Mouse (Mus musculus) hindbrain, embryonic 14.5 days (tissue): ENCODE data around the gene Cul1. TPM values are rescaled to one million over a fixed set of nuclear protein-coding genes. Genes with fewer than 3 reads are reported as not detected.
"Not testable (repeated sequence)": the region's sequence is repeated elsewhere in the genome, so short reads cannot be mapped to it uniquely, and the experiment has no call there.

ENCODE experiments used
- ATAC-seq: fragments of 200-750 bp; cut with Nextera tagmentation; 2 replicates; pipeline ENCODE4 v1.8.0; 2017; ENCODE audit warnings: moderate number of reproducible peaks, mild to moderate bottlenecking, moderate TSS enrichment, moderate library complexity; ENCODE audit not compliant: low FRiP score
- DNase-seq: peaks from one replicate; pipeline ENCODE4 v3.0.0-alpha.2; 2015; ENCODE audit warnings: low spot score
- H3K27ac ChIP-seq: fragments of 300-500 bp; sonication (generic); 2 replicates; pipeline ENCODE4 v1.5.1; 2014; ENCODE audit warnings: mild to moderate bottlenecking, moderate library complexity
- H3K27me3 ChIP-seq: fragments of 300-500 bp; sonication (generic); 2 replicates; pipeline ENCODE4 v1.6.1; 2014; ENCODE audit warnings: mild to moderate bottlenecking, low read length, mixed read lengths; ENCODE audit not compliant: control insufficient read depth, insufficient read depth
- H3K36me3 ChIP-seq: fragments of 300-500 bp; sonication (generic); replicated peaks from 2 replicates; pipeline ENCODE4 v1.6.1; 2014; ENCODE audit not compliant: control insufficient read depth, insufficient read depth
- H3K4me1 ChIP-seq: fragments of 300-500 bp; sonication (generic); replicated peaks from 2 replicates; pipeline ENCODE4 v1.6.1; 2014; ENCODE audit warnings: antibody characterized with exemption, low read length, mixed read lengths; ENCODE audit not compliant: control insufficient read depth, insufficient read depth
- H3K4me2 ChIP-seq: fragments of 300-500 bp; sonication (generic); replicated peaks from 2 replicates; pipeline ENCODE4 v1.6.1; 2014; ENCODE audit warnings: mild to moderate bottlenecking, moderate library complexity
- H3K4me3 ChIP-seq: fragments of 300-500 bp; sonication (generic); replicated peaks from 2 replicates; pipeline ENCODE4 v1.5.1; 2014; ENCODE audit warnings: mild to moderate bottlenecking, low read length
- H3K9ac ChIP-seq: fragments of 300-500 bp; sonication (generic); 2 replicates; pipeline ENCODE4 v1.6.1; 2014
- H3K9me3 ChIP-seq: fragments of 300-500 bp; sonication (generic); 2 replicates; pipeline ENCODE4 v1.6.1; 2016; ENCODE audit warnings: low read length; ENCODE audit not compliant: control insufficient read depth
- WGBS: fragments of 180-500 bp; shearing (Covaris S2); extraction: QIAGEN DNeasy Blood & Tissue Kit; methylation state at CpG from one replicate; pipeline ENCODE4 v1.1.7; 2014; 5-methylcytosine and 5-hydroxymethylcytosine counted together
- polyA plus RNA-seq: library from polyadenylated mRNA; unstranded; fragments of >200 nt; fragmentation: Nextera tagmentation; extraction: Ambion mirVana; gene quantifications from 2 replicates; pipeline ENCODE4 v1.2.1, GENCODE M21; 2014

Cul1 gene
- polyA plus RNA-seq, 1 experiment from 2014 or later: 127 TPM

DNA sequence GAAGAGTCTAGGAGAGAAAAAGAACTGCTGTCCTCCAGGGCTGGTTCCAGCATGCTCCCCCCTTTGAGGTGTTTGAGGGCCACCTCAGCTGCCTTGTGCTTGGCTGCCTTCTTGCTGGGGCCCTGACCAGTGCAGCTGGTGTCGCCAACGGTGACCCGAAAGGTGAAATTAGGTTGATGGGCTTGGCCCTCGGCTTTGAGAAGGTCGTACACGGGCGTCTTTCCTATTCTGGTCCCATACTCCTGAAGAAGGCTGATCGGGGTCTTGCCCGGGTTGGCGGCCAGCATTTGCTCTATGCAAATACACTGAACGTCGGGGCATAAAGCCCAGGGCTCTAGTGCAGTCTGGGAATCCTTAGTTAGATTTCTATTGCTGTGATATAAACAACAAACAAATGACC, 20.4 kb upstream of the Cul1 start:
- not testable (repeated sequence) for DNase-seq, ATAC-seq, H3K9ac ChIP-seq, H3K27me3 ChIP-seq, H3K27ac ChIP-seq, H3K36me3 ChIP-seq, H3K4me2 ChIP-seq, H3K4me1 ChIP-seq, H3K4me3 ChIP-seq, H3K9me3 ChIP-seq
- 93% methylated on average over 8 of the region's 12 CpGs for WGBS

DNA sequence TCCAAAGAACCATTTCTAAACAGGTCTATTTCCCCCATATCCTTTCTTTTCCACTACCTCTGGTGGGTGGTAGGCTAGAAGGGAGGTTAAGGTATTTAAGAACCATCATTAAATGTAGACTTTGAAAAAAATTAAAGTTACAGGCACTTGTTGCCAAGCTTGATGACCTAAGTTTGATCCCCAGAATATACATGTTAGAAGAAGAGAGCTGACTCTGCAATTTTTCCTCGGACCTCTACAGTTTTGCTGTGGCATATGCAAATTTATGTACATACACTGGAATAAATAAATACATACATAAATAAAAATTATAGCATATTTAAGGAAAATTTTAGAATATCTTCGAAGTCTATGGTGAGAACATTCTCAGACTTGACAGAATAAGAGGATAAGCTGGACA, 13.1 kb upstream of the Cul1 start:
- no peak overlapping the region for H3K27ac ChIP-seq
- H3K27me3 ChIP-seq: no peaks in the 10 kb centered on the region
- DNase-seq (no peak), ATAC-seq (no peak)
- no peak overlapping the region for H3K4me2 ChIP-seq
- no peaks in the 10 kb centered on the region for H3K36me3 ChIP-seq
- H3K9ac ChIP-seq: no peak overlapping the region
- H3K4me3 ChIP-seq: no peak overlapping the region
- no peaks in the 10 kb centered on the region for H3K4me1 ChIP-seq
- WGBS: 85% methylated on average over 2 of the region's 2 CpGs
- H3K9me3 ChIP-seq: no peaks in the 10 kb centered on the region

DNA sequence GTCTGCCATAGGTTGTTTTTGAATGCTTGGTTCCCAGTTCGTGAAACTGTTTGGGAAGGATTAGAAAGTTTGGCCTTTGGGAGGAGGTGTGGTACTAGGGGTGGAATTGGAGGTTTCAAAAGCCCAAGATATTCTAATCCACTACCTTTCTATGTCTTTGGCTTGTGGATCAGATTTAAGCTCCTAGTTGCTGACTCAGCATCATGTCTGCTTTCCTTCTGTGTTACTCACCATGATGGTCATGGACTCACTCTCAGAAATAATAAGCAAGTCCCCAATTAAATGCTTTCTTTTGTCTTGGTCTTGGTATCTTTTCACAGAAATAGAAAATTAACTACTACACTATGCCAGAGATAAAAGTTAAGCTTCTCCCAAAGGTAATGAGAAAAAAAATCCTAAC, 5.5 kb upstream of the Cul1 start:
- Histone ChIP-seq H3K9me3 (no peaks in the 10 kb centered on the region), H3K27ac (no peak overlapping the region), H3K4me1 (no peaks in the 10 kb centered on the region), H3K4me2 (no peak overlapping the region), H3K9ac (no peak overlapping the region), H3K27me3 (no peaks in the 10 kb centered on the region), H3K36me3 (no peaks in the 10 kb centered on the region), H3K4me3 (no peak overlapping the region)
- DNase-seq (no peak), ATAC-seq (no peak)
- WGBS: 97% methylated on average over 1 of the region's 1 CpGs

DNA sequence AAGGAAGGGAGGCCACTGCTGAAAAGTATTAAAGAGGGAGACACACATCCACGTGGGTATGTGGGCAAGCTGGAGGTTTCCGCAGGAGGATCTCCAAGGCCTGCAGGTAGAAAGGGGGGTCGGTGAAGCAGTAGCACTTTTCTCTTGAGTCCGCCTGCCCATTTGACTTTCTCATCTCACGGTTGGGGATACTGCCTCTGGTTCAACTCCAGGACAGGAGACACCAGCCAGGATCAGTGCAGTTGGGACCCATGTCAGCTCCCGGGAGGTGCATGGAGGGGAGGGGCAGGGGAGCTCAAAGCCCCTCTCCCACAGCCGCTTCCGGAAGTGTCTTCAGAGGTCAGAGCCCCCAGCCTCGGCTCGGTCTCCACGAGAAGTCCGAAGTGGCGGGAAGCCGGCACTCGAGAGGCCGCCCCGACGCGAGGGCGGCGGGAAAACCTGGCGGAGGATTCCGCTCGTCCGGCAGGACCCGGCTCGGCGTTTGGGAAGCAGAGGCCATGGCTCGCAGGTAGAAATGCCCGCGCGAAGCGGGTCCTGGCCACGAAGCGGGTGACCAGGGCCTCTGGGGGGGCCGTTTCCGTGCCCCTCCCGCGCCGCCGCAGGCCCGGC, 428 bp downstream of the Cul1 start:
- no peaks in the 10 kb centered on the region for H3K36me3 ChIP-seq
- H3K4me3 ChIP-seq: peak overlapping the region; percentile 97
- peak overlapping the region; percentile 97 for H3K27ac ChIP-seq
- under 1% methylated on average over 40 of the region's 42 CpGs for WGBS
- DNase-seq (peak; percentile 59), ATAC-seq (peak; percentile 63)
- peak overlapping the region; percentile 85 for H3K4me2 ChIP-seq
- H3K9me3 ChIP-seq: no peaks in the 10 kb centered on the region
- peaks cover 19% of the 10 kb centered on the region for H3K4me1 ChIP-seq
- H3K9ac ChIP-seq: peak overlapping the region; percentile 96
- H3K27me3 ChIP-seq: no peaks in the 10 kb centered on the region

DNA sequence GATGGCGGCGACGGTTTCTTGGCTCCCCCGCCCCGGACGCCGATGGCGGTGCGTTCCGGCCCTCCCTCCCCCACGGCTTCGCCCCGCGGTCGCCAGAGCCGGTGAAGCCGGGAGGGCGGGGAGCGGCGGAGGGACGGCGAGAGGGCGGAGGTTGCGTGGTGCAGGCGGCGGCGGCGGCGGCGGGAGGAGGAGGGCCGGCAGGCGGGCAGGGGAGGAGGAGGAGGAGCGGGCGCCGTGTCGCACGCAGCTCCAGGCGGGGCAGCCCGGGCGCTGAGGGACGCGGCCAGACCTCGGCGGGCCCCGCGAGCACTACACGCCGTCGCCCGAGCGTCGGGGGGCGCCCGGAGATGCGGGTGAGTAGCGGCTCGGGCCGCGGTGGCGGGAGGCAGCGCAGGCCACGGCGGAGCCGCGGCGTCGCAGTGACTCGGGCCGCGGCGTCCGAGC, 955 bp downstream of the Cul1 start:
- Histone ChIP-seq H3K9ac (peak overlapping the region; percentile 96), H3K4me3 (peak overlapping the region; percentile 97), H3K27ac (peak overlapping the region; percentile 97), H3K9me3 (no peaks in the 10 kb centered on the region), H3K27me3 (no peaks in the 10 kb centered on the region), H3K4me2 (peak overlapping the region; percentile 85), H3K36me3 (no peaks in the 10 kb centered on the region), H3K4me1 (peaks cover 19% of the 10 kb centered on the region)
- under 1% methylated on average over 46 of the region's 72 CpGs for WGBS
- DNase-seq (peak; percentile 54), ATAC-seq (peak; percentile 91)

DNA sequence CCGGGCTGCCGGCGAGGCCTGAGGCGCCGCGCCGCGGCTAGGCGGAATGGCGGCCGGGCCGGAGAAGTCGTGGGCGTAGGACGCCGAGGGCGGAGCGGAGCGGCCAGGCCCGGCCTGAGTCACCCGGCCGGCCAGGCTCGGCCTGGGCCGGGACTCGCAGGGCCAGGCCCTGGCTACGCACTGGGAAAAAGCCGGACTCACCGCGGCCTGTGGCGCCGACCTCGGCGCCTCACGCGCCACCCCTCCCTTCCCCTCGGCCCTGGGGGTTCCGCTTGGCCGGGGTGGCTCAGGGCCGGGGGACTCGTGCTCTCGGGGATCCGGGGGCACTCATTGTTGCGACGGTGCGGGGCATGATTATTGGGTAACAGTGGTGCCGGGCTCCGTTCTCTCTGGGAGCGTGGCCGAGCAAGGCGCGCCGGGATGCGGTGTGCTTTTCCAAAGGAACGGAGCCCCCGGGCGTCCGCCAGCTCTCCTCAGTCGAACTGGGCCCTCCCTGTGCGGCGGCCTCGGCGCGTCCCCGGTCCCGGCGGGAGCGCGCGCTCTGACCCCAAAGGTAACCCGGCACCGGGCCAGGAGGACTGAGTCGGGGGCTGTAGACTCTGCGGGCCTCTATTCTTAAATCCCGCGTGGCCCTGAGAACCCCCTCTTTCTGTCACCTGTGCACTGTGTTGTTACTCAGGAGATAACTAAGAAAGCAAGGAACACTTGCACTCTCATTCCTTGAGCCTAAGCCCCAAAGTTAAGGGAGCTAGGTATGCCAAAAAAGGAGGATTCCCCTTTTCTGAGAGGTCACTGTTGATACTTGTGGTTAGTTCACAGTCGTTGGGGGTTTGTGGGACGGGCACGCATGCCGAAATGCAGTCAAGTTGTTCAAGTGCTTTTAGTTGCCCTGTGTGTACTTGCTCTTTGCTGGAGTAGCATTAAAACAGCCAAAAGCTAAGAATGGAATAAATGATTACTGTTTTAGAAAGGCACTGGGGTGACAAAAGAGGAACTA, 1.7 kb downstream of the Cul1 start:
- peaks cover 19% of the 10 kb centered on the region for H3K4me1 ChIP-seq
- H3K9ac ChIP-seq: peak overlapping the region; percentile 96
- H3K4me3 ChIP-seq: peak overlapping the region; percentile 97
- no peaks in the 10 kb centered on the region for H3K27me3 ChIP-seq
- DNase-seq: peak; percentile 61
- H3K27ac ChIP-seq: peak overlapping the region; percentile 97
- ATAC-seq: peak; percentile 77
- H3K4me2 ChIP-seq: peak overlapping the region; percentile 85
- whole genome bisulfite sequencing: 0% methylated on average over 72 of the region's 79 CpGs
- no peaks in the 10 kb centered on the region for H3K9me3 ChIP-seq
- no peaks in the 10 kb centered on the region for H3K36me3 ChIP-seq

DNA sequence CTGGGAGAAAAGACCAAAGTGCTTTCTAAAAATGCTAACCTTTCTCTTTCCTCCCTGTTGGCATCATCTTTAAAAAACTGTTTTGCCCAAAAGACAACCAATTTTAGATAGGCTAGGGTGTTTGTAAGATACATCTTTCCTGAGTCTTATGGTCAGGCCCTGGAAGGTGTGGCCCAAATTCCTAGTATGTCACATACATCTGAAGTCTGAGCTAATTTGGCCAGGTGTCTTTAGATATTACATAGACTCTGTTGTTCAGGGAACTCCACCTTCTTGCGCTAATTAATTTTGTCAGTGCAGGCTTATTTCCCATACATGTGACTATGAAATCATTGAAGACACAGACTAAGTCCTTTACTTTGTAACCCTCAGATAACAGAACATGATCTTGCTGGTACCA, 2.6 kb downstream of the Cul1 start:
- H3K27ac ChIP-seq: peak overlapping the region; percentile 20; the same call in 1 of the 2 replicates
- H3K4me3 ChIP-seq: peak overlapping the region; percentile 97
- H3K9me3 ChIP-seq: no peaks in the 10 kb centered on the region
- WGBS: 80% methylated on average over 1 of the region's 1 CpGs
- H3K4me2 ChIP-seq: peak overlapping the region; percentile 85
- peak overlapping the region; percentile 96 for H3K9ac ChIP-seq
- ATAC-seq (no peak), DNase-seq (no peak)
- peaks cover 19% of the 10 kb centered on the region for H3K4me1 ChIP-seq
- no peaks in the 10 kb centered on the region for H3K36me3 ChIP-seq
- no peaks in the 10 kb centered on the region for H3K27me3 ChIP-seq

DNA sequence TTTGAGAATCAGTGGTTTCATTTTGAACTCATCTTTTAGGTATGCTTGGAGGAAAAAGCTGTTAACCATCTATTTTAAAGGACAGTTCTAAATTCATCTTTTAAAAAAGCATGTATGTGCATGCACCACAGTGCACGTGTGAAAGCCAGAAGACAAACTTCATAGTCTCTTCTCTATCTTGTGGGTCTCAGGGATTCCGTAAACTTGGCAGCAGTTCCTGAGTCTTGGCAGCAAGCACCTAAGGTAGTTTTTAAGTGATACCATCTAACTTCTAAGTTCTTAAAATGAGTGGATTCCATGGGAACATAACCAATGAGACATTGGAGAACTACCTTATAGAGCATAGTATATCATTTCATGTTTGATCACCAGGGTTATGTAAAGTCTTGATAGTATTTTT, 3.7 kb downstream of the Cul1 start:
- WGBS: 76% methylated on average over 2 of the region's 2 CpGs

DNA sequence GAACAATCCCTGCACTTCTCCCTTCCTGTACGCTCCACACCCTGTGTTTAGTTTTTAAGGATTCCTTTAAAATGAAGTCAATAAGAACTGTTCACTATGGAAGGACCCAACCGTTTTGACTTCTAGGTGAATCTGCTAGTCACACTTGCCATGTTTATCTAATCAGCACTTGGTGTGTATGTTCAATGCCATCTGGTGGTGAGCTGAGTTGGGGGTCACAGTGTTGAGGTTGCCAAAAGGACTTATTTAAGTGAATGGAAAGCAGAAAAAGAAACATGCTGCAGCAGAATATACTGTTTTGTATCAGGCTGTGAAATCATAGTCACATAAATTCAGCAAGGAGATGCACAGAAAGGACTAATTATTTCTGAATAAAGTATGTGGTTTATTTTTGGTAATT, 12.2 kb downstream of the Cul1 start:
- no peak overlapping the region for H3K4me2 ChIP-seq
- 75% methylated on average over 2 of the region's 2 CpGs for WGBS
- H3K4me3 ChIP-seq: no peak overlapping the region
- DNase-seq (no peak), ATAC-seq (no peak)
- no peaks in the 10 kb centered on the region for H3K4me1 ChIP-seq
- H3K9me3 ChIP-seq: no peaks in the 10 kb centered on the region
- no peak overlapping the region for H3K27ac ChIP-seq
- no peaks in the 10 kb centered on the region for H3K36me3 ChIP-seq
- H3K9ac ChIP-seq: no peak overlapping the region
- no peaks in the 10 kb centered on the region for H3K27me3 ChIP-seq

More for the DNA sequence above, 3.7 kb downstream of the Cul1 start:
- H3K4me3 ChIP-seq: no peak overlapping the region
- H3K36me3 ChIP-seq: no peaks in the 10 kb centered on the region
- no peak overlapping the region for H3K4me2 ChIP-seq
- no peaks in the 10 kb centered on the region for H3K27me3 ChIP-seq
- no peak overlapping the region for H3K27ac ChIP-seq
- no peaks in the 10 kb centered on the region for H3K9me3 ChIP-seq
- H3K4me1 ChIP-seq: peaks cover 19% of the 10 kb centered on the region
- no peak for DNase-seq
- no peak for ATAC-seq
- H3K9ac ChIP-seq: no peak overlapping the region
